Mouse (Mus musculus): ENCODE results near the gene Cgnl1.
"Not testable (repeated sequence)": the region's sequence is repeated elsewhere in the genome, so short reads cannot be mapped to it uniquely, and the experiment has no call there.

Cgnl1 gene

GRCm38 (mm10) chr9:71666432-71666831, 105.0 kb downstream of the Cgnl1 start:
- no peak for DNase-seq

DNA sequence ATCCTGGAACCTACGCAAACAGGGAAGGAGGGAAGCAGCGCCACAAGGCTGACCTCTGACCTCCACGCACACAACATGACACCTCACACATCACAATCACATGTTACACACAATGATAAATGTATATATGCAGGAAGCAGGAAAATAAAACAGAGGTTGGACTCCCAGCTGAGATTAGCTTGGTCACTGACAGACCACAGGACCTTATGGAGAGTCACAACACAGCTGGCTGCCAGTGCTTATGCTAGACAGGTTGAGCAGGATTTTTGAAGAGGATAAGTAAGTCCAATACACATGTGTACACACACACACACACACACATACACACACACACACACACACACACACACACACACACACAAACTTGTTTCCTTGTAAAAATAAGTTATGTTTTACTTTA, 105.9 kb downstream of the Cgnl1 start:
- no peak for DNase-seq

GRCm38 (mm10) chr9:71664855-71665254, 106.5 kb downstream of the Cgnl1 start:
- no peak for DNase-seq

GRCm38 (mm10) chr9:71663421-71664217, 107.8 kb downstream of the Cgnl1 start:
- DNase-seq, result no peak

DNA sequence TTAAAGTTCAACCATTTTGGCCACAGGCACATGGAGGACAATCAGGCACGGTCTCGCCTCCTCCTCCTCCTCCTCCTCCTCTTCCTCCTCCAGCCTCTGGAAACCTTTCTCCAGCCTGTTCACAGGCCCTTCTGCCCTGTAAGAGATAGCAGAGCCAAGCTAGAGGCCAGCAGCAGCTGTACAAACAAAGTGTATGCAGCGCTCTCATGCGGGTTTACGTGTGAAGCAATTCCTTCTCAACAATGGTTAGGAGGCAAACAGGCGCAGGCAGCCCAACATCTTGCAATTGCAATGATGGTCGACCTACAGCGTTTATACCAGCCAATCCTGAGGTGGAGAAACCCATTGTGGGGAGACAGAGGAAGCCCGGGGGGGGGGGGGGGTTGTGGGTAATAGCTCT, 110.9 kb downstream of the Cgnl1 start:
- DNase-seq, result no peak

GRCm38 (mm10) chr9:71659681-71660080, 111.7 kb downstream of the Cgnl1 start:
- DNase-seq, result no peak

DNA sequence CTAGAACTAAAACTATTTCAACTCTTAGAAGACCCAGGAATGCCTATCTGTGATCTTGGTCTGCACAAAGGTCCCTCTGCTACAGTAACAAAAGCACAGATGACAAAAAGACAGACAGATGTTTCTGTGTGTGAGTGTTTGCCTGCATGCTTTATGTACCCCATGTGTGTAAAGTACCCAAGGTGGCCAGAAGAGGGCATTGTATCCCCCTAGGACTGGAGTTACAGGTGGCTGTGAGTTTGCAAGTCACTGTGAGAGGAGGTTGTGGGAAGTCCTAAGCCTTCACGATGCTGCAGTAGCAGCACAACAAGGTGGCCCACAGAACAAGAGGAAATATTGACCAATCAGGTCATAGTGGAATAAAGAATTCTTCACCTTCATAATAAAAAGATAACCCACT, 114.2 kb downstream of the Cgnl1 start:
- DNase-seq, result no peak

GRCm38 (mm10) chr9:71654861-71655260, 116.5 kb downstream of the Cgnl1 start:
- DNase-seq, result no peak

DNA sequence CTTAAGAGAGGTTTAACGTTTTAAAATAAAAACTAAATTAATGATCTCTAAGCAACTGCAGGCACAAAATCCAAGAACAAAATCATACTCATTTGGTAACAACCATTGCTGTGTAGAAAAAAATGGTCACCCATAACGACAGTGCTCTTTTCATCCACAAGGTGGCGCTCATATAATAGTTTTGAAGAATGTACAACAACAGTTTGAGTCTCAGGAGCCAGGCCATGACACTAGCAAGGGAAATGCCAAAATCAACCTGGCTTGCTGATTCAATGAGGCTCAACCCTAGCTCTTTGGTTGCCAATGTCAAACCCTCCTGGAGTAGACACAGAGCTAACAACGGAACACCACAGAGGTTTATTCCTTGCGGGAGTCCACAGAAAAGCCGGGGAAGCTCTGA, 125.3 kb downstream of the Cgnl1 start:
- DNase-seq, result peak; percentile 75

- no peak for DNase-seq
Observed at GRCm38 (mm10) chr9:71643611-71644010, 127.8 kb downstream of the Cgnl1 start.

DNA sequence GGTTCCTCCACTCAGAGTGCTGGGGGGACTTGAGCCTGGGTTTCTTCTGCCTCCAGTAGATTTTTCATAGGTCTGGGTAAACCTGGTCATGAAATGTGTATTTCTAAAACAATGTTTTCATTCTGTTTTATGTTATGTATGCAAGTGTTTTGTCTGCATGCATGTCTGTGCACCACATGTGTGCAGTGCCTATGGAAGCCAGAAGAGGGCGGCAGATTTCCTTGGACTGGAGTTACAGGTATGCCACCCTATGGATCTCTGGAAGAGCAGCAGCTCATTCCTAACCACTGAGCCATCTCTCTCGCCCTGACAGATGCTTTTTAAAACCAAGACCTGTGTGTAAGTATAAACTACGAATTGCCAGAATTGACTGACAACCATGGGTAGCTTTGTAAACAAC, 129.1 kb downstream of the Cgnl1 start:
- DNase-seq, result no peak

GRCm38 (mm10) chr9:71640361-71640927, 131.0 kb downstream of the Cgnl1 start:
- no peak for DNase-seq

DNA sequence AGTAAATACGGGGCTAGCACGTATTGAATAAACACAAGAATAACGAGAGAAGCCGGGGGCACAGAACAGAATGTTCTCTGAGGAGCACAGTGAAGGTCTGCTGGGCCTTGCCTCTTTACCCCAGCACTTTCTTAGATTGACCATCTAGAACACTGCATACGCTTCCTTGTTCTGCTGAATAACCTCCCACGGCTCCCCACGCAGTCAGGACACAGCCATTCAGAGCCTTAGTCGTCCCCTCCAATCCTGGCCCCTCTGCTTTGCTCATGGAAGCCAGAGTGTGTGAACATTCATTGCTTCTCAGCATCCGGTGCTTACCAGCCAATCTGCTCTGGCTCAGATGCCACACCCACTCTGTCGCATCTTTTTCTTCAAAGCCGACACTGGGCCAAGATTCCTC, 133.2 kb downstream of the Cgnl1 start:
- DNase-seq, result no peak

GRCm38 (mm10) chr9:71636854-71637253, 134.5 kb downstream of the Cgnl1 start:
- no peak for DNase-seq

DNA sequence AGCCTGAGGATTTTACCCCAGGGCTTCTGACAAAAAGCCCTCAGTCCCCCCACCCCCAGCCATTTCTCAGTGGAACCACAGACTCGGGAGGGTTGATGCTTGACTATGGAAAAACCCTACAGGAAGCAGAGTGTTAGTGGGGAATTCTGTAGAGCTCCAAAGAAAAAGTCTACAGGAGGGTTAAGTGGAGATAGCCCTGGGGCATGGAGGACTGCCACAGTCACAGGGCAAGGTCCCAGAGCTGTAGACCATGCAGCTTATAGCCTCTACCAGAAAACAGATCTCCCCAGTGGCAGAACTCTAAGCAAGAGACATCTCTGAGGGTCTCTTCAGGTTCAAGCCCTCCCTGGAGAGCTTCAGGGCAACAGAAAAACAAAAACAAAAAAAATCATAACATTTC, 135.8 kb downstream of the Cgnl1 start:
- no peak for DNase-seq

DNA sequence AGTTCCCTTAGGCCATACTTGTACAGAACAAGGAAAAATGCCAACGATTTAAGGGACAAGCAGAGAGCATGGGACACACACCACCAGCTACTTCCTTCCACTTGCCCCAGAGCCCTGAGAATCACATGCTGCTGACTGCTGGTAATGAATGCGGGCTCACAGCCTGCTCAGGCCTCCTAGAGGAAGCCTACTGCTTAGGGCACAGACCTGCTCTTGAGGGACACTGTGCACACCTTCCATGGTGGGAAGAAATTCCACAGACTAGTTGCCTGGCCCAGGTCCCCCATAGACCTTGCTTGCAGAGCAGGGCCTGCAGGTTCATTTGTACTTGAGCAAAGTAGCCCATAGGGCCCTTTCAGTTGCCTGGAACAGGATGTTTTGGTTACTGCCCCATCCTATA, 136.5 kb downstream of the Cgnl1 start:
- DNase-seq, result no peak

DNA sequence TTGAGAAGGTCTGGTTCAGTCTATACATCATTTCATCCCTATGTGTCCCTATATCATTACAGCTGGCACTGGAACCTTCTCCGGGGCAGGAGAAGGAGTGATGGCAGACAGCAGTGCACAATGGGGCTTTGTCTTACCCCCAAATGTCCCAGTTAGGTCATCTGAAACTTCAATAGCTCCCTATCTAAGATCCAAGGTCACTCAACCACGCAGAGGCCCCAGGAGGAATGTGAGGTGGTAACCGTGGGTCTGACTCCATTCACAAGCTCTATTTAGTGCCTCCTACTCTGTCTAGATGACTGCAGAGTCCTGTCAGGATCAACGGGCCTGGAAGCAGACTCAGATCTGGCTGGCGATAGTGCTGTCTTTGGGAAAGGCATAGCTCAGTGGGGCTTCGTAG, 142.5 kb downstream of the Cgnl1 start:
- DNase-seq, result no peak

DNA sequence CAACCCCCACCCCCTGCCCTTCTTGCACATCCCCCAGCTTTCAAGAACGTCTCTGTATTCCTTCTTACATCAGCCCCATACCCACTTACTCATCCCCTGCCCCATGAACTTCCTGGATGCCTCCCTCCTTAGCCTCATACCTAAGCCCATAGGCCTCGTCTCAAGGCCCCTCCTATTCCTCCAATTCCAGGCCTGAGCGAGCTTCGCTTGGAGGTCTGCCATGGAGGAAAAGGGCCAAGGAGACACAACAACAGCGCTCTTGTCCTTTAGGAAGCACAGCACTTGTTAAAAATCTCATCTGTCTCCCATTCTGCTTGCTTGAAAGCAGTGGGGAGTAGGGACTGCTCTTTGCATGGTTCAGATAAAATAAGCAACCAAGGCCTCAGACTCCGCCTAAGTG, 143.1 kb downstream of the Cgnl1 start:
- DNase-seq, result no peak

DNA sequence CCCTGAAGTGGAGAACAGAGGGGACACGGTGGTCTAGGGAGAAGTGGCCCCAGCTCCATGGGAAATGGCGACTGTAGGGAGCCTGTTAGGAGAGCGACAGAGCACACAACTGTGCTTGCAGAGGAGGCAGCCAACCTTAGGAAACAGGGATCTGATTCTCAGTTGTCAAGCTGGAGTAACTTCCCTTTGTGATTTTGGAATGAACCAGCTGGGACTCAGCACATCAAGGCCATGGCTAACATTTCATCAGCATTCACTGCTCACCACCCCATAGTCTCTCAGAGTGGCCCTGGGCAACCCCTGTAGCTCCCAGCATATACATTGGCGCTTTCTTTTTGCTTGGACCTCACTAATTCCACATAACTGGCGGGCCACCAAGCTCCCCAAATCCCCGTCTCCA, 145.4 kb downstream of the Cgnl1 start:
- DNase-seq, result no peak

- DNase-seq, result no peak
Observed at GRCm38 (mm10) chr9:71624793-71625495, 146.5 kb downstream of the Cgnl1 start.

DNA sequence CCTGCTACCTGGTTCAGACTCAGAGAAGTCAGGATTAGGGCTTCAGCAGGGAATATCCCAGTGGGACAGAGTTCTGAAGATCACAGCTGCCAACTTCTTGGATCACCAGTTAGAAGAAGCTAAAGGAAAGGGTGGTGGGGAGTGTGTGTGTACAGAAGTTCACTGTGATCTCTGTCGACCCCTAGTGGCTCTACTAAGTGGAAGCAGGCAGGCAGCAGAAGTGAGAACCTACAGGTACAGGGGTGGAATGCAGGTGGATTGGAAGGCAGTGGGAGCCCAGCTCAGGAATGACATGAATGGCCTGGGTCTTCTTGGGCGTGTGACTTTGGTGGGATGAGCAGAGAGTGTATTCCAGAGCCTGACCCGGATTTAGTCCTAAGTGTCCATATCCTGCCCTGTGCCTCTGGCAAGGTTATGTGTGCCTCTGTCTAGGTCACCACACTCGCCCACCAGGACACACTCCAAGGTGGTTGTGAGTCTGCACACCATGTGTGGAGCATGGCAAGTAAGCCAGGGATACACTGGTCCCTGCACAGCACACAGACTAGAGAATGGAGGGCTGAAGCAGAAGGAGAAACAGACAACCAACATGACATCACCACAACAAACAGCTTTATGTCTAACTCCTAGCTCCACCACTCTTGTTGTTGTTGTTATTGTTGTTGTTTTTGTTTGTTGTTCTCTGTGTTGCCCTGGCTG, 147.4 kb downstream of the Cgnl1 start:
- DNase-seq, result no peak

DNA sequence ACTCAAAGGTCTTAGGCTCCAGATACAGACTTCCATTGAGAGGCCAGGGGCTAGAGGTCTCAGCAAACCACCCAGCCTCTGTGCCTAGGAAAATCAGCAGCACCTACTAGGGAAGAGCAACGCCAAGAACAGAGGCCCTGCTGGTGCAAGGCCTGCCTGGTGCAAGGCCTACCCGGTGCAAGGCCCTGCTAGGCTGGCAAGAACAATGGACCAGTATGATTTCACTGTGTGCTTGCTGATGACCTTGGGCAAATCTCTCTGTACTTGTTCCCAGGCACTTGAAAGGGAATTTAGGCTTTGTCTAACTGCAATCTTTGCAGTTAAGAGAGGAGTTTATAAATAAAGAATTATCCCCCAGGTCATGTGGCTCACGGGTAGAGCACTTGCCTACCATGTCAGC, 148.8 kb downstream of the Cgnl1 start:
- no peak for DNase-seq

DNA sequence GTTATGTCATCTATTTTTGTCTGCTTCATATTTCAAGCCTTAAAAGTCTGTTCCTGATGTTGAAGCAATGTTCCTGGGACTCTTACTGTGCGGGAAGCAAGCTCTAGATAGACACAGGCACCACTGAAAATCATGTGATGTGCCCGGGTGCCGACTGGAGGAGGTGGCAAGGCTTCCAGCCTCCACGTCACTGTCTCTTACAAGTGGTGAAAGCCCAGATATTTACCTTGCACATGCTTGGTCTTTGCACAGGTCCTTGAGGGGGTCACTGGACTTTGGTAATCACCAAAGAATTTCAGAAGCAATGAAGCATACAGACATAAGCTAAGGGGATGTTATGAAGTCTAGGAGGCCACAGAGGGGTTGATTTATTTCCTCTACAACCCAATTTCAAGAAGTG, 149.4 kb downstream of the Cgnl1 start:
- no peak for DNase-seq

DNA sequence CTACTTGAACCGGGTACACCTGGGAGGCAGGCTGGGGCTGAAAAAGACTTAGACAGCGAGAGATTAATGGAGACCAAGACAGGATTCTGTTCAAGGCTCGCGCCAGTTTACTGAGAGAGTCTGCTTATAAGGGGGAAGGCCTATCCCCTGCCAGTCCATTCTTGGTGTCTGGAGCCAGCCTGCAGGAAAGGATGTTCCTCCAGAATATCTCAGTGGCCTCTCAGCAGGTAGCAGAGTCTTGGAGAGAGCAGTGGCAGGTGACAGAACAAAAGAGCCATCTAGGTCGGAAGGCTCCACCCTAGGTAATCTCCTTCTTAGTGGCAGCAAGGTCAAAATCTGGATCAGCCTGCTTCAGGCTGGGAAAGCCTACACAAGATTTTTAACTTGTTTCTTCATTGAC, 151.3 kb downstream of the Cgnl1 start:
- not testable (repeated sequence) for DNase-seq

Measured in cerebellum, adult 9-11 months (tissue).